Mouse (Mus musculus): ENCODE data around the gene Glod4.
A peak's percentile ranks its signal among the peaks of the same experiment; 100 is the strongest.

Gene Glod4

GRCm38 (mm10) chr11:76201761-76202674 is 41.5 kb downstream of the Glod4 start:
- peak; percentile 32 for DNase-seq (ENCODE audit: low read depth)

GRCm38 (mm10) chr11:76196977-76197469 is 46.5 kb downstream of the Glod4 start:
- no peak for DNase-seq (ENCODE audit: low read depth)

- no peak for DNase-seq (ENCODE audit: low read depth)
Measured at GRCm38 (mm10) chr11:76196275-76196976, 47.1 kb downstream of the Glod4 start.

- DNase-seq (ENCODE audit: low read depth): no peak
Measured at GRCm38 (mm10) chr11:76186908-76187307, 56.6 kb downstream of the Glod4 start.

GRCm38 (mm10) chr11:76183745-76184144 is 59.8 kb downstream of the Glod4 start:
- DNase-seq (ENCODE audit: low read depth): no peak

- DNase-seq (ENCODE audit: low read depth): no peak
Measured at GRCm38 (mm10) chr11:76180146-76180540, 63.4 kb downstream of the Glod4 start.

GRCm38 (mm10) chr11:76179495-76180145 is 63.9 kb downstream of the Glod4 start, which contains the start of the genes Vps53 and Fam57a:
Gene Vps53 (minus strand): TSS chr11:76179647.
Gene Fam57a (plus strand): TSS chr11:76179671.
- DNase-seq (ENCODE audit: low read depth): peak; percentile 72

GRCm38 (mm10) chr11:76178726-76179494 is 64.6 kb downstream of the Glod4 start:
- DNase-seq (ENCODE audit: low read depth): peak; percentile 55

GRCm38 (mm10) chr11:76170207-76170606 is 73.3 kb downstream of the Glod4 start:
- no peak for DNase-seq (ENCODE audit: low read depth)

GRCm38 (mm10) chr11:76168976-76169375 is 74.5 kb downstream of the Glod4 start:
- no peak for DNase-seq (ENCODE audit: low read depth)

GRCm38 (mm10) chr11:76167079-76167765 is 76.3 kb downstream of the Glod4 start:
- DNase-seq (ENCODE audit: low read depth): peak; percentile 71

GRCm38 (mm10) chr11:76166657-76167056 is 76.9 kb downstream of the Glod4 start:
- no peak for DNase-seq (ENCODE audit: low read depth)

- DNase-seq (ENCODE audit: low read depth): no peak
Measured at GRCm38 (mm10) chr11:76160251-76160650, 83.3 kb downstream of the Glod4 start.

- no peak for DNase-seq (ENCODE audit: low read depth)
Measured at GRCm38 (mm10) chr11:76158375-76158774, 85.2 kb downstream of the Glod4 start.

GRCm38 (mm10) chr11:76154861-76155260 is 88.7 kb downstream of the Glod4 start:
- no peak for DNase-seq (ENCODE audit: low read depth)

GRCm38 (mm10) chr11:76154200-76154599 is 89.3 kb downstream of the Glod4 start:
- no peak for DNase-seq (ENCODE audit: low read depth)

- no peak for DNase-seq (ENCODE audit: low read depth)
Measured at GRCm38 (mm10) chr11:76153236-76153951, 90.1 kb downstream of the Glod4 start.

- no peak for DNase-seq (ENCODE audit: low read depth)
Measured at GRCm38 (mm10) chr11:76150980-76151379, 92.5 kb downstream of the Glod4 start.

- no peak for DNase-seq (ENCODE audit: low read depth)
Measured at GRCm38 (mm10) chr11:76148055-76149008, 95.2 kb downstream of the Glod4 start.
